Mouse (Mus musculus) forebrain, embryonic 14.5 days (tissue): ENCODE measurements around the gene Olfr550. TPM values are rescaled to one million over a fixed set of nuclear protein-coding genes. Genes with fewer than 3 reads are reported as not detected.
A peak's percentile ranks its signal among the peaks of the same experiment; 100 is the strongest.
"Not testable (repeated sequence)": the region's sequence is repeated elsewhere in the genome, so short reads cannot be mapped to it uniquely, and the experiment has no call there.

ENCODE experiments used
- ATAC-seq: fragments of 200-750 bp; cut with Nextera tagmentation; 2 replicates; pipeline ENCODE4 v1.8.0; 2017; ENCODE audit warnings: mild to moderate bottlenecking, moderate library complexity
- DNase-seq: peaks from one replicate; pipeline ENCODE4 v3.0.0-alpha.2; 2015; ENCODE audit warnings: low spot score
- H3K27ac ChIP-seq: fragments of 300-500 bp; sonication (generic); 2 replicates; pipeline ENCODE4 v1.5.1; 2014; ENCODE audit warnings: low read depth, mild to moderate bottlenecking, control low read depth, low read length, moderate library complexity
- H3K27me3 ChIP-seq: fragments of 300-500 bp; sonication (generic); replicated peaks from 2 replicates; pipeline ENCODE4 v1.6.1; 2014; ENCODE audit warnings: low read length, control low read depth, mixed read lengths; ENCODE audit not compliant: control insufficient read depth, insufficient read depth
- H3K36me3 ChIP-seq: fragments of 300-500 bp; sonication (generic); 2 replicates; pipeline ENCODE4 v1.6.1; 2014; ENCODE audit warnings: low read length, control low read depth; ENCODE audit not compliant: control insufficient read depth, insufficient read depth
- H3K4me1 ChIP-seq: fragments of 300-500 bp; sonication (generic); 2 replicates; pipeline ENCODE4 v1.6.1; 2014; ENCODE audit warnings: antibody characterized with exemption, low read length, control low read depth; ENCODE audit not compliant: control insufficient read depth, insufficient read depth
- H3K4me2 ChIP-seq: fragments of 300-500 bp; sonication (generic); 2 replicates; pipeline ENCODE4 v1.6.1; 2014; ENCODE audit warnings: mild to moderate bottlenecking, control low read depth, low read length
- H3K4me3 ChIP-seq: fragments of 300-500 bp; sonication (generic); 2 replicates; pipeline ENCODE4 v1.5.1; 2014; ENCODE audit warnings: low read depth, low read length, control low read depth
- H3K9ac ChIP-seq: fragments of 300-500 bp; sonication (generic); 2 replicates; pipeline ENCODE4 v1.6.1; 2014; ENCODE audit warnings: mild to moderate bottlenecking, low read length, control low read depth, moderate library complexity
- H3K9me3 ChIP-seq: fragments of 300-500 bp; sonication (generic); replicated peaks from 2 replicates; pipeline ENCODE4 v1.6.1; 2016; ENCODE audit warnings: low read length, control low read depth, mixed read lengths; ENCODE audit not compliant: control insufficient read depth
- WGBS: fragments of 180-500 bp; shearing (Covaris S2); extraction: QIAGEN DNeasy Blood & Tissue Kit; methylation state at CpG from one replicate; pipeline ENCODE4 v1.1.7; 2014; 5-methylcytosine and 5-hydroxymethylcytosine counted together
- polyA plus RNA-seq: library from polyadenylated mRNA; unstranded; fragments of >200 nt; fragmentation: Nextera tagmentation; extraction: Ambion mirVana; gene quantifications from 2 replicates; pipeline ENCODE4 v1.2.1, GENCODE M21; 2014

Olfr550 gene
- polyA plus RNA-seq, 1 experiment from 2014 or later, result not detected

DNA sequence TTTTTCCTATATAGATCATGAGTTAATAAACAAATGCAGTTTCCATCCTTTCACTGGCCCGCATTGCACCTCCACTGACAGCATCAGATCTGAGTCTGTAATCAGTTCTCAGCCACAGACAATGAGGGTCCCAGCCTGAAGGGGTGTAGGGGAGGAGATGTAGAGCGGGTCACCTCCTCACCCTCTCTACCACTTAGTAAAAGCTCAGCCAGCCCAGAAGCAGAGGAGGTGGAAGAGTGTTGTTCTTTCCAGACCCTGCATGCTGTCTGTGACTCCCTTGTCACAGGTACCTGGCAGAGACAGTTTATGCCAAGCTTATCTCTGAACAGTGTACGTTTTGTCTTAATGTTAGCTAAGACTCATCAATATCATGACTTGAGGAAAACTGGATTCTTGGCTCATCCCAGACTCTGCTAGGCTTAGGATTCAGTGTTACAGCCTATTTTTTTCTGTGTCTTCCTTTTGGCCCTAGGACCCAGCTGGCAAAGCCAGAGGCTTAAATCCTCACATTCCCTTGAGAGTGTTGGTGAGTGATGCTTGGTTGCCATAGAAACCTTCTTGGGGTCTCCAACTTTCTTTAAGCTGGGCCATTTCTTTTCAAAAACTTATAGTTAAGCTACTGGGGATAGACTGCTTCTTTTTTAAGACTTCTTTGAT lies 2.1 kb downstream of the Olfr550 start:
- DNase-seq, result peak; percentile 30
- 61% methylated on average over 3 of the region's 3 CpGs for WGBS
- ATAC-seq, result no peak

DNA sequence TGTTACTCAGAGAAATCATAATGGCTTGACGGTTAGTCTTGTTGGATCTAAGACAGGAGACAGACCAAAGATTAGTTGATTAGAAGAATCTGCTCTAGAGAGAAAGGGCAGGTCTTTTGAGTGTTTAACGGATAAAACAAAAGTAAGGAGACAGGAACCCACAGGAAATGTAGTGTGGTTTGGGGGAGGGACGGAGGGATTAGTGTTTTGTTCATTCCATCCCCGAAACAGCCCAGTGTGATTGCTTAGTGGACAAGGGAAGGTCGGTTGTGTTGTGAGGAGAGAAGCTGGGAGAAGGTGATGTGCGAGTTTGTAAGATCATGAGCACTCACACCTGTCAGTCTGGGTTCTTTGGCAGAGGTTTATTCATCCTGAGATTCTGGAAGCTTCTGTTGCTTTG lies 4.8 kb downstream of the Olfr550 start:
- Histone ChIP-seq H3K27ac (no peak overlapping the region), H3K27me3 (no peaks in the 10 kb centered on the region), H3K4me1 (no peaks in the 10 kb centered on the region), H3K9me3 (no peaks in the 10 kb centered on the region), H3K9ac (no peak overlapping the region), H3K36me3 (no peaks in the 10 kb centered on the region), H3K4me2 (no peak overlapping the region), H3K4me3 (no peak overlapping the region)
- ATAC-seq (no peak), DNase-seq (no peak)
- WGBS, result 49% methylated on average over 6 of the region's 6 CpGs

More for the DNA sequence above, 2.1 kb downstream of the Olfr550 start:
- no peaks in the 10 kb centered on the region for H3K4me1 ChIP-seq
- H3K27me3 ChIP-seq, result no peaks in the 10 kb centered on the region
- no peak overlapping the region for H3K4me2 ChIP-seq
- H3K27ac ChIP-seq, result no peak overlapping the region
- no peak overlapping the region for H3K4me3 ChIP-seq
- H3K36me3 ChIP-seq, result no peaks in the 10 kb centered on the region
- H3K9ac ChIP-seq, result no peak overlapping the region
- H3K9me3 ChIP-seq, result no peaks in the 10 kb centered on the region

GRCm38 (mm10) chr7:102591786-102592185 lies 20.5 kb downstream of the Olfr550 start, which contains the start of gene Olfr551:
Gene Olfr551 (minus strand): TSS chr7:102591886.
- no peak within 1 kb of the TSS for H3K4me3 ChIP-seq
- H3K4me1 ChIP-seq, result no peaks in the 10 kb centered on the region
- no peaks in the 10 kb centered on the region for H3K9me3 ChIP-seq
- WGBS, result 91% methylated on average over 3 of the region's 3 CpGs
- no peak within 1 kb of the TSS for H3K27ac ChIP-seq
- H3K36me3 ChIP-seq, result no peaks in the 10 kb centered on the region
- H3K9ac ChIP-seq, result no peak within 1 kb of the TSS
- no peaks in the 10 kb centered on the region for H3K27me3 ChIP-seq
- ATAC-seq (no peak), DNase-seq (no peak)
- no peak within 1 kb of the TSS for H3K4me2 ChIP-seq

DNA sequence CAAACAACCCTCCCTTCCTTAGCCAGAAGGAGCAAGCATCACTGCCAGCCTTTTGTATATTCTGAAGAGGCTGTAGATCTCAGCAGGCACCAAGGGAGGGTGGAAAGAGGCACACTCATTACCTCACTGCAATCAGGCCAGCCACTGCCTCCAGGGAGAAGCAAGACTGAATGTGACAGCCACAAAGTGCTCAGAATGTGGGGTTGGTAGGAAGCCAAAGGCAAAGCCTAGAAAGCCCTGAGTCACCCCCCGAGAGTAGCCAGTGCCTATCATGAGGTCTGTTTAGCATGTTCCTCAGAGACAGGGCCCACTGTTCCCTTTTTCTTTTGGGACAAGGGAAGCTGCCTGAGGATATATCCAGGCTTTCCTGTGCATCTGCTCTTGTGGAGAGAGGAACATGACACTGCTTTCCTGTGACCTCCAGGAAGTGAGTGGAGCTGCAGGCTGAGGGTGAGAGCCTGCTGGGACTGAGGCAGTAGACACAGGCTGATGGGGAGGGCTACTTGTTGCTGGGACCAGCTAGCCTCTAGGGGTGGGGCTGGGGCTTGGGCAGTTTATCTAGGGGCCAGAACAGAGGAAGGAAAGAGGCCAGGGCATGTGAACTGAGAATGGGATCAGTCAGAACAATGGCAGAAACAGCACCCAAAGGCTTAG lies 26.3 kb downstream of the Olfr550 start, which contains the start of gene Olfr552:
TSS of gene Olfr552 (plus strand) at position 393 of the 654 bp plus-strand sequence.
- DNase-seq, result no peak
- Histone ChIP-seq H3K4me2 (no peak within 1 kb of the TSS), H3K9ac (no peak within 1 kb of the TSS), H3K36me3 (no peaks in the 10 kb centered on the region), H3K4me3 (no peak within 1 kb of the TSS), H3K27me3 (no peaks in the 10 kb centered on the region), H3K9me3 (no peaks in the 10 kb centered on the region), H3K4me1 (no peaks in the 10 kb centered on the region), H3K27ac (no peak within 1 kb of the TSS)
- ATAC-seq, result no peak
- 50% methylated on average over 1 of the region's 1 CpGs for WGBS

- Histone ChIP-seq H3K4me1 (no peaks in the 10 kb centered on the region), H3K4me3 (no peak within 1 kb of the TSS)
Observed at GRCm38 (mm10) chr7:102618118-102618517, 46.9 kb downstream of the Olfr550 start, which contains the start of gene Olfr553. Gene Olfr553 (minus strand): TSS chr7:102618218.

GRCm38 (mm10) chr7:102619608-102620007 lies 48.4 kb downstream of the Olfr550 start:
- WGBS, result 73% methylated on average over 5 of the region's 5 CpGs
- Histone ChIP-seq H3K27ac (no peak overlapping the region), H3K9ac (no peak overlapping the region), H3K4me1 (no peaks in the 10 kb centered on the region), H3K4me2 (no peak overlapping the region), H3K4me3 (no peak overlapping the region), H3K27me3 (no peaks in the 10 kb centered on the region), H3K9me3 (no peaks in the 10 kb centered on the region), H3K36me3 (no peaks in the 10 kb centered on the region)
- ATAC-seq (no peak), DNase-seq (peak; percentile 16)

More at GRCm38 (mm10) chr7:102618118-102618517, 46.9 kb downstream of the Olfr550 start, which contains the start of gene Olfr553:
- Histone ChIP-seq H3K27me3 (no peaks in the 10 kb centered on the region), H3K9ac (no peak within 1 kb of the TSS), H3K36me3 (no peaks in the 10 kb centered on the region), H3K27ac (no peak within 1 kb of the TSS), H3K4me2 (no peak within 1 kb of the TSS), H3K9me3 (no peaks in the 10 kb centered on the region)
- DNase-seq (no peak), ATAC-seq (no peak)

- H3K27me3 ChIP-seq, DNase-seq, ATAC-seq, H3K36me3 ChIP-seq, H3K4me3 ChIP-seq, H3K4me1 ChIP-seq, H3K27ac ChIP-seq, H3K4me2 ChIP-seq, H3K9me3 ChIP-seq, H3K9ac ChIP-seq: not testable (repeated sequence)
- 88% methylated on average over 19 of the region's 19 CpGs for WGBS
Observed at GRCm38 (mm10) chr7:102620368-102620767, 49.1 kb downstream of the Olfr550 start.
